Mouse (Mus musculus): ENCODE data around the gene Rpgrip1.

Gene Rpgrip1

DNA sequence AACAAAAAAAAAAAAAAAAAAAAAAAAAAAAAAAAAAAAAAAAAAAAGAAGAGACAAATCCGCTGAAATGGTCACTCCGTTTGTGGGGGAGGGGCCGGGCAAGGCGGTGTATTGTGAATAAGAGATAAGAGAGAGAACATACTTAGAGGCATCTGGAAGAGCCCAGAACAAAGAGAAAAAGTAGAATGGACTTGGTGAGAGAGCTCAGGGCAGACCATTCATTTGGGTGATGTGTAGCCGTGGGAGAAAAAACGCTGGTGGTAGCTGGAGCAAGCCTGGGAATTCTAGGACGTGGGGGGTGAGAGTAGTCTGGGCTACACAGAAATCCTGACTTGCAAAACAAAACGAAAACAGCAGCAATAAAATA lies 7.9 kb downstream of the Rpgrip1 start:
- in situ Hi-C loops (cut with MboI; ENCODE audit: low sequenced_read_pairs) = no loop called here

DNA sequence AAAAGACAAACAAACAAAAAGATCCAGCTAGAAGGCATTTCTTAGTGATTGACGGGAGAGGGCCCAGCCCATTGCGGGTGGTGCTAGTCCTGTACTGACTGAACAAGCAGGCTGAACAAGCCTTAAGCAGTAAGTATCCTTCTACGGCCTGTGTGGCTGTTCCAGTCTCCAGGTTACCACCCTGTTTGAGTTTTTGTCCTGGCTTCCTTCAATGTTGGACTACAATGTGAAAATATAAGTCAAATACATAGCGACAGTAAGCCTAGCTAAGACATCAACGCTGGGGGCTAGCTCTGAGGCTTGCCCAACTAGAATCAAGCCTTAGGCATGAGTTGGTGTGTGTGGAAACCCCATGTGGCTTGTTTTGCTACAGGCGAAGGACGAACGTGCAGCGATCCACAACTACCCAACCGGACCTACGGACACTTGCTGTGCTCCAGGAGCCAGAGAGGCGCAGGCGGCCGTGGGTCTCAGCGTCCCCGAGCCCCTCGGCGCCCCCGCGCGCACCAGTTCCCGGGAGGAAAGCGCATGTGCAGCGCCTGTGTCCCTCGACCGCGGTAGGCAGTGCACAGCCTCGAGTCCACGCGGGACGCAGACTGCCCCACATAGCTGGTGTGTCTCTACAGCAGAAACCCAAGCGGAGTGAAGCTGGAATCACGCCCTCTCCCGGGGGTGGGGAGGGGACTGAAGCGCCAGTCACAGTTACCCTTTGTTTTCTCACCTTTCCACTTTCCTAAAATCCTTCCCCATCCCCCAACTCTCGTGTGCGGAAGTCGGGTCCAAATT lies 8.5 kb downstream of the Rpgrip1 start:
- in situ Hi-C loops (cut with MboI; ENCODE audit: low sequenced_read_pairs) = no loop called here

DNA sequence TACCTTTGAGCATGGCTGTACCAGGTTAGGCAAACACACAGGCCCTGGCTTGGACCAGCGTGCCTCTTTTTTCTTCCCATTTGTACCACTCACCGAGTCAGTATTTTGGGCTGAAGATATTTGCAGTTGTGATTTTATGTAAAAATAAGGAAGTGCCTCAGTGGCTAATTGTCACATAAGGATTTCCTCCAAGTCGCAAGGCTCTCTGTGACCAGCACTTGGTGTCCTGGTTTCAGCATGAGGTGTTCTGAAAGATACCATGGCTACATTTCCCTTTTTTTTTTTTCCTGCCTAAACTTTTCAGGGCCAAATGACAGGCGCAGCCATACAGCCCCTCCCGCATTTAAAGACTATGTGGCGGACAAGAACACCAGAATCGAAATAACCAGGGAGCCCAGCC lies 9.7 kb downstream of the Rpgrip1 start:
- in situ Hi-C loops (cut with MboI; ENCODE audit: low sequenced_read_pairs) = loop anchor here (10.0 kb wide), 1 partner anchor 205 kb away; the partner anchor contains the start of gene Sall2

DNA sequence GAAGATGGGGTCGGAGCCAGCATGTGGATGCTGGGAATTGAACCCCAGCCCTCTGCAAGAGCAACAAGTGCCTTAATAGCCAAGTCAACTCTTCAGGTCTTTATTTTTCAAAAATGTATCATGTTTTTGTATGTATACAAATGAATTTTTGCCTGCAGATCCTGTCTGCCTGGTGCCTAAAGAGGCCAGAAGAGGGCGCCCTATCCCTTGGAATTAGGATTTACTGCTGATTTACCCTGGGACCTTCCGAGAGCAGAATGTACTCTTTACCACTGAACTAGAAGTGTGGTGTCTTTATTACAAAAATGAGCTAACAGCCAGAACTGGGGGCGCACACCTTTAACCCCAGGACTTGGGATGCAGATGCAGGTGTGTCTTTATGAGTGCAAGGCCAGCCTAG lies 13.4 kb downstream of the Rpgrip1 start:
- in situ Hi-C loops (cut with MboI; ENCODE audit: low sequenced_read_pairs) = loop anchor here (10.0 kb wide), 1 partner anchor 201 kb away; the partner anchor contains the start of gene Sall2

DNA sequence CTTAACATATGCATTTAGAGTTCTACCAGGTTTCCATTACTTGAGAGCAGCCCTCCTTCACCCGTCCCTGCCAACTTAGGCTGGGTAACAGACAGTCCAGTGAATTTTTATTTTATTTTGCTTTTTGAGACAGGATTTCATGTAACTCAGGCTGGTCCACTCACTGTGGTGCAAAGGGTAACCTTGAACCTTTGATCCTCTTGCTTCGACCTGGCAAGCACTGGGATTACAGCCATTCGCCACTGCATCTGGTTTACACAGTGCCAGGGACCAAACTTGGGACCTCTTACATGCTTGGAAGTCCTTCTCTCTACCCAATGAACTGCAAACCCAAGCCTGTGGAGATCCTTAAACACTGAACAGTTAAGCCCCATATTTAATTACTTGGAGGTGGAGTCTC lies 14.1 kb downstream of the Rpgrip1 start:
- in situ Hi-C loops (cut with MboI; ENCODE audit: low sequenced_read_pairs) = loop anchor here (10.0 kb wide), 1 partner anchor 200 kb away; the partner anchor contains the start of gene Sall2

DNA sequence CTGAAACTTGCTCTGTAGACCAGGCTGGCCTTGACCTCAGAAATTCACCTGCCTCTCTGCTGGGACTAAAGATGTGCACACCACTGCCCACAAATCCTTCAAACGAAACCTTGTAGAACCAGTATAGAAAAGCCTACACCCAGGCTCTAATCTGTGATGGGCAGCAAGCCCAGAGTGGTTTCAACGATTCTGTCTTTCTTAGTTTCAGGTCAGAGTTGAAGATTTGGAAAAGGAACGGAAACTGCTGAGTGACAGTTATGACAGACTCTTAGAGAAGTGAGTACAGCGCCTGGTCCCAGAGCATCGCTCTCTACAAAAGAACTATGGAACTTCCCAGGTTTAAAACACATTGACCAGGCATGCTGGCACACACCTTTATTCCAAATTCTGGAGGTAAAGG lies 23.1 kb downstream of the Rpgrip1 start:
- in situ Hi-C loops (cut with MboI; ENCODE audit: low sequenced_read_pairs) = no loop called here

DNA sequence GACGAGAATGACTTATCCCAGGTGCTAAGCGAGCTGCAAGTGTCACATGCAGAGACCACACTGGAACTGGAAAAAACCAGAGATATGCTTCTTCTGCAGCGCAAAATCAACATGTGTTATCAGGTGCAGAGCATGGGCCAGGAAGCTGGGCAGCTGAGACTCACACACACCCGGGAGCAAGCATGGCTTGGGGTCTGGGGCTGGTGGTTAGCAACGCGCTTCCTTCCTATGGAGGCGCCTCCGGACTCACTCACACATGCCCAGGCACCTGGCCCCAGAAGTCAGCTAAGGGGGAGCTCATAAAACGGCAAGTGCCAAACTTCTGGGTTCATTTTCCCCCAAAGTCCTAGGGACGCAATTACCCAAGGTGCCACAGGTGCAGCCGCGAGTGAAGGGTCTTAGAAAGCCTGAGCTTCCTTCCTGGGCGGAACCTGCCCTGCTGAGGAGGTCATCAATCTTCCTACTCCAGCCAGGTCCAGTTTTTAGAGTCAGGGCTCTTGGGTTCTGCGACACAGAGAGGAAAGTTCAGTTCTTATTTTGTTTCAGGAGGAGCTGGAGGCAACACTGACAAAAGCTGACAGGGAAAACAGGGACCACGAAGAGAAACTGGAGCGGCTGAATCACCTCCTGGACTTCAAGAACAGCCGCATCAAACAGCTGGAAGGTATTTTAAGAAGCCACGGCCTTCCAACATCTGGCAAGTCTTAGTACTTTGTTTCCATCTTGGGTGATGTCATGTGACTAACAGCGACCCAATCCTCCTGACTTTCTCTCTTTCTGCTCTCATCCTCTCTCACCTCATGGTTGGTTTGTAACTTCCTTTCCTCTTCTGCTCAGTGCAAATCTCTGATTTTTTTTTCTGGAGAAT lies 30.3 kb downstream of the Rpgrip1 start:
- in situ Hi-C loops (cut with MboI; ENCODE audit: low sequenced_read_pairs) = no loop called here

DNA sequence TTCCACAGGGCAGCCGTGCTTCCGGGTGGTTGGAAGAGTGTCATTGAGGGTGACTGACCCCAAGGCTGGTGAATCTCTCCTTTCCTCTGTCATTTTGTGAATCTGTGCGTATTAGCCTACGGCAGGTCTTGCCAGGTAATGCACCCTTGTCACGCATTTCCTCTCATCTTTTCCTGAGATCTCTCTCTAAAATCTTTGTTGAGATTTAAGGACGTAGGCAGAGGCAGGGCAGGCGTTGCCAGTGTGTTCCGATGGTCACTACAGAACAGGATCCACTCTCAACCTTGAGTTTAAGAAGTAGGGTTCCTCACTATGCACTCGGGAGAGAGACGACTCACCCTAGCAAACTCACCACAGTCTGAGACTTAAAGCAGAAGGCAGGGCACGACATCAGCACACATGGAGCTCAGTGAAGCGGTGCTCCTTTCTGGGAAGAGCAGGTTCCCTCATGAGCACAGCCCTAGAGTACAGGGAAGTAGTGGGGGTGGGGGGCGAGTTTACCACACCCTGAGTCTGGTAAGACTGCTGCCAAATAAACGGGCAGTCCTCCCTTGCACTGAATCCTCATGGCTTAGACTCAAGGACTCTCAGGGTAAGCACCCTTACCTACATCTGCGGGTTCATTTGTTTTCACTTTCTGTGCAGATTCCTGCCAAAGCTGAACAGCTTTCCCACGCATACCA lies 31.1 kb downstream of the Rpgrip1 start:
- in situ Hi-C loops (cut with MboI; ENCODE audit: low sequenced_read_pairs) = no loop called here

DNA sequence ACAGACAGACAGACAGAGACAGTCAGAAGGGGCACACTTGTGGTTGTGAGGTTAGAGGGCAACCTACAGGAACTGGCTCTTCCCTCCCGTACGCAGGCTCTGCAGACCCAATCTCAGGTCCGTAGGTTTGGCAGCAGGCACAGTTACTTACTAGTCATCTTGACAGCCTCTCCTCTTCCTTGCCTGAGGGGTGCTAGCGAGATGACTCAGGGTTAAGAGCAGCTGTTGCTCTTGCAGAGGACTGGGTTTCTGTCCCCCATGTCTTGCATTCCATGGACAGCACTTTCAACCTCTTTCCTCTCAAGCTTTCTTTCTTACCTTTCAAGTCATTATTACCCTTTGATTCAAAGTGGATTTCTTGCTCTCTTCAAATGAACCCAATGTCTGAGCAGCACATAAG lies 33.7 kb downstream of the Rpgrip1 start:
- in situ Hi-C loops (cut with MboI; ENCODE audit: low sequenced_read_pairs) = no loop called here

DNA sequence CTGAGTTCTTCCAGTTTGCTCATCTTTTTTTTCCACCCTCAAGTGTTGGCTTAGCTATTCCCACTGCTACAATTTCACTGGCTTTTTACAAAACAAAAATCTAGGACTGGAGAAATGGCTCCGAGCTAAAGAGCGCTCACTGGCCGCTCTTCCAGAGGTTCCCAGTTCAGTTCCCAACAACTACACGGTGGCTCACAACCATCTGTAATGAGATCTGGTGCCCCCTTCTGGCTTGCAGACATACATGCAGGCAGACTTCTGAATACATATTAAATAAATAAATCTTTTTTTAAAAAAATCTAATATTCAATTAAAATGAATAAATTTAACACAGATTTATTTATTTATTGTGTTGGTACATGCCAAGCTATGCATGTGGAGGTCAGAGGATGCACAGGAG lies 36.0 kb downstream of the Rpgrip1 start:
- in situ Hi-C loops (cut with MboI; ENCODE audit: low sequenced_read_pairs) = no loop called here

DNA sequence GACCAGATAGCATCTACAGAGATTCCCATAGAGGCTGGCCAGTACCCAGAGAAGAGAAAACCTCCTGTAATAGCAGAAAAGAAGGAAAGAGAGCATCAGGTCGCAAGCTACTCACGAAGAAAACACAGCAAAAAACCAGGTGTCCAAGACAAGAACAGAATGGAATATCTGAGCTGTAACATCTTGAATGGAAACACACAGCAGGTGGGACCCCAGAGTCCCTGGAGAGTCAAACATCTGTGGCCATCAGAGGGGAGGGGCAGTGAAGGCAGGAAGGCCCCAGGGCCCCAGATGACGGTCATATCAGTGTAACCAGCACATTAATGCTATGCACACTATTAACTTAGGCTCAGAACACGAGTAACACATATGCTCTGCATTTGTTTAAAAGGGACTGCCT lies 39.4 kb downstream of the Rpgrip1 start:
- in situ Hi-C loops (cut with MboI; ENCODE audit: low sequenced_read_pairs) = no loop called here

DNA sequence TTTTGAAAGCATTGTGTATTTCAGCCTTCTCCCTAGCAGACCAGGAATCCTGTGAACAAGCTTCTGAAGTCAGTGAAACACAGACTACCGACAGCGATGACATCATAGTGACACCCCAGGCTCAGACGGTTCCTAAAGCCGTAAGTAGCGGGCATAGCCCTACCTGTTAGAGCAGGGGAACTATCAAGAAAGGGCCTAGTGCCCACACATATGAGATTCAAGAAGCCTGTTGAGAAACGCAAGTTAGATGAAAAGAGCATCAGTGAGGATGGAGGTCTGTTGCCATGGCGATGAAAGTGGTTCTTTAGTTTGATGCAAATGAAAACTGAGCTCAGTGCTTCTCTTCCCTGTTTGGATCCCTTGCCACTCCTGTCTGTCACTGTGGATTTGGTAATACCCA lies 41.7 kb downstream of the Rpgrip1 start:
- in situ Hi-C loops (cut with MboI; ENCODE audit: low sequenced_read_pairs) = no loop called here

DNA sequence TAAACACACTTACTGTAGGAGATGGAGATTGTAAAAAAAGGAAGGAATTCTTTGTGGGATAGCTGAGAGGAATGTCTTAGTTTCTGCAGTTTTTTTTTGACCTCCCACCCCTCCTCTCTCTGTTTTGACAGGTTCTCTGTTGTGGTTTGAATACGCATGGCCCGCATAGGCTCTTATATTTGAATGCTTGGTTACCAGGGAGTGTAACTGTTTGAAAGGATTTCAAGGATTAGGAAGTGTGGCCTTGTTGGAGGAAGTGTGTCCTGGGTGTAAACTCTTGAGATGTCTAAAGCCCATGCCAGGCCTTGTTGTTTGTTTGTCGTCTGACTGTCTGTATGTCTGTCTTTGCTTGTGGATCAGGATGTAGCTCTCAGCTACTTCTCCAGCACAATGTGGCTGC lies 42.1 kb downstream of the Rpgrip1 start:
- in situ Hi-C loops (cut with MboI; ENCODE audit: low sequenced_read_pairs) = no loop called here

DNA sequence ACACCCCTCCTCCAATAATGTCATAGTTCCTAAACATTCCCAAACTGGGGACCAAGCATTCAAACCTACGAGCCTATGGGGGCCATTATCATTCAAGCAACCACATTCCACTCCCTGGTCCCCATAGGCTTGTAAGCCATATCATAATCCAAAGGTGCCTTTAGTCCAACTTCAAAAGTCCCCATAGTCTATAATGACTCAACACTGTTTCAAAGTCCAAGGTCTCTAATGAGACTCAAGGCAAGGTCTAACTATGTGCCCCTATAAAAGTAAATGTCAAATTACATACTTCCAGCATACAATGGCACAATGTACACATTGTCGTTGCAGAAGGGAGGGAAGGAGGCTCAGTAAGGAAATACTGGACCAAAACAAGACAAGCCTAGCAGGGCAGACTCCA lies 44.5 kb downstream of the Rpgrip1 start:
- in situ Hi-C loops (cut with MboI; ENCODE audit: low sequenced_read_pairs) = no loop called here

DNA sequence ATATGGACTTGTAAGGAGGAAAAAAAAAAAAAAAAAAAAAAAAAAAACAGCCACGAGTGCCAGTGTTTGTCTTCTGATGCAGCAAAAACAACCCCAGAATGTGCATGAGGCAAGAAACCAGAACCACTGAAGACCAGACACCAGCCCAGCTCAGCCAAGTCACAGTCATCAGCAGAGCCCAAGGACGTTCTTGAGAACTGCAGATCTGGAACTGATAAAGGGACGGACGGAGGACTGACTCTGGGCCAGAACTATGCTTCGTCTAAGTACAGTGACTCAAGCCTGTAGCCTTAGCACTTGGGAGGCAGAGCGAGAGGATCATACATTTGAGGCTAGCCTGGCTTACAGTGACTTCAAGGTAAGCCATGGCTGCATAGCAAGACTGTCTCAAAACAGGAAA lies 50.4 kb downstream of the Rpgrip1 start:
- in situ Hi-C loops (cut with MboI; ENCODE audit: low sequenced_read_pairs) = no loop called here

DNA sequence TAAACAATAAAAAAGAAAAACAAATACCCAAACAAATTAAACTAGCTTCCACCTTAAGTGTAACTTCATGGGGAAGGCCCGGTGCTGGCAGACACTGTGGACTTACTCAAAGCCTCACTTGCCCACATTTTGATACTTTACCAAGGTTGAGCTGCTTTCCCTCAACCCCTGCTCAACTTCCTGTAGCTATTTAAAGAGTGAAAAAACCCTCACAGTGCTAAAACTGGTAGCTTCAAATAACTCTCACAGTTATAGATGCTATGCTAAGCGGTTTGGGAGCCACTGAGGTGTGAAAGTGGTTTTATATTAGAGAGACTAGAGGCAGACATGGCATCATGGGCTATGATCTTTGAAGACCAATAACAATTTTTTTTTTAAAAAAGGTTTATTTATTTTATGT lies 56.1 kb downstream of the Rpgrip1 start:
- in situ Hi-C loops (cut with MboI; ENCODE audit: low sequenced_read_pairs) = no loop called here

DNA sequence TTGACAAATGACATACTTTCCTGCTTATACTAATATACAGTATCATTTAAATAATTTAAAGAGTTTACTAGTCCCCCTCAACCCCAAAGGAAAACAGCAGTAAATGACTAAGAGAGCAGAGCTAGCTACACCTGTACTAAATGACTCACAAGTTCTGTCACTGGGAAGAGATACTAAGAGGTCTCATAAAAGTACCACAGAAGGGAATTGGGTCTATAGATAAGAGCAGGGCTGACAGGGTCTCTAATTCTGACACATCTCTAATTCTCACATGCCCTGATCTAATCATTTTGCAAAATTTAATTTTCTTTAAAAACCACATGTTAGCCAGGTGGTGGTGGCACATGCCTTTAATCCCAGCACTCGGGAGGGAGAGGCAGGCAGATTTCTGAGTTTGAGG lies 78.3 kb downstream of the Rpgrip1 start:
- in situ Hi-C loops (cut with MboI; ENCODE audit: low sequenced_read_pairs) = no loop called here

DNA sequence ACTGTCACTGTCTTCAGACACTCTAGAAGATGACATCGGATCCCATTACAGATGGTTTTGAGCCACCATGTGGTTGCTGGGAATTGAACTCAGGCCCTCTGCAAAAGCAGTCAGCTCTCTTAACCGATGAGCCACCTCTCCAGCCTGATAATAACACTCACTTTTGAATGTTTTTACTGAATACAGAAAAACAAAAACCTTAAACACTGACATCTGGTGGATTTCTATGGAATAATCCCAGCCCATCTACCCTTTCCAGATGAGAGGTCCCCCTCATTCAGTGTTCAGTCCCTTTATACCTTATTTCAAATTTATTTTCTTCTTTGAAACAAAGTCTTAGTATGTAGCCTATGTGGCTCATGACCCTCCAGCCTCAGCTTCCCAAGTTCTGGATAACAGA lies 79.0 kb downstream of the Rpgrip1 start:
- in situ Hi-C loops (cut with MboI; ENCODE audit: low sequenced_read_pairs) = no loop called here

DNA sequence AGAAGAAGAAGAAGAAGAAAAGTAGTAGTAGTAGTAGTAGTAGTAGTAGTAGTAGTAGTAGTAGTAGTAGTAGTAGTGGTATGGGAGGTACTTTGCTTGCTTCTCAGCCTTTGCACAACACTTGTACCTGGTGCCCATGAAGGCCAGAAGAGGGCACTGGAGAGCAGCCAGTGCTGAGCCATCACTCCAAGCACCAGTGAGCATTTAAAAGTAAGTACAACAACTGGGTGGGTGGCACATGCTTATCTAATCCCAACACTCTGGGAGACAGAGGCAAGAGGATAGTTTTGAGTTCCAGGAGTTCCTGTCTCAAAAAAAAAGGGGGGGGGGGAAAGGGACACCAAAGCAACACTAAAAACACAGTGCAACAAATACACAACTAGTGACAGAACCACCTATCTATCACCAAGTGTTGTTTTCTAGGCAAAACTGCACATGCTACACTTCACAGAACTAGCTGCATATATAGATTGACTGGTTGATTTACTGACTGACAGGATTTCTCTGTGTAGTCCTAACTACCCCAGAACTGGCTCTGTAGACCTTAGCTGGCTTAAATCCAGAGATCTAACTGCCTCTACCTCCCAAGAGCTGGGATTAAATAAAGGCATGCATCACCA lies 80.3 kb downstream of the Rpgrip1 start:
- in situ Hi-C loops (cut with MboI; ENCODE audit: low sequenced_read_pairs) = no loop called here

DNA sequence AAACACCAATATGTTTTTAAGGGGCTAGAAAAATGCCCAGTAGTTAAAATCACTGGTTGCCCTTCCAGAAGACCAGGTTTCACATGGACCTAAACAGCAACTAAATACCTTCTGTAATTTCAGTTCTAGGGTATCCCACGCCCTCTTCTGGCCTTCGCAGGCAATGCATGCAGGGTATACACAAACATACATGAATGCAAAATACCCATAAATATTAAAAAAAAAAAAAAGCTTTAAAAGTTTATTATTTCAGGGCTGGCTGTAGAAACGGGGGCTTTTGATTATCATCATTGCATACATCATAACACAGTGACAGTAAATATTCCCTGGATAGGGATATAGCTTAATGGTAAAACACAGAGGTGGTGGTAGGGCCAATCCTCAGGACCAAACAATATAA lies 85.2 kb downstream of the Rpgrip1 start:
- in situ Hi-C loops (cut with MboI; ENCODE audit: low sequenced_read_pairs) = no loop called here

Measured in CH12F3 (cell line).